Mouse (Mus musculus) right cerebral cortex, postnatal 14 days (tissue): ENCODE measurements at regions not wholly inside any gene's neighbourhood (a gene's known extent, or its start where the extent isn't known, plus 50 kb on each side); places are given as distances from the start of the nearest gene placed in this dataset.

ENCODE experiments used
- DNase-seq: peaks from one replicate; pipeline ENCODE4 v3.0.0; 2022

DNA sequence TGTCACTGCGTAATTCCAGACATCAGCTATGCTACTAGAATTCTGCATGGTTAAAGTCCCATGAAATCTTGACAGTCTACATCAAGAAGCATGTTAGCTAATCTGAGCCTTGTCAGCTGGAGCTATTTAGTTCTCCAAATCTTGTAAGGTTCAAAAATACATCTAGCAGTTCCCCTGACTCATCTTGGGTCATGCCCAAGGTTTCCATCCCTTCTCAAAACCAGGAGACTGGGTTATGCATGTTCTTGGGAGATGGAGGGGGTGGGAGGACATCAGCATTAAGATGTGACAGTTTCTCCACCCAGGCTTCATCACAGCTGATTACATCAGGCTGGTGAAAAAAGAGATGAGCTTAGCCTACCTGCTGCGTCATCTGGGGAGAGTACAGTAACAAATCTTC is 495.3 kb upstream of the 4930452B06Rik start:
- no peak for DNase-seq

DNA sequence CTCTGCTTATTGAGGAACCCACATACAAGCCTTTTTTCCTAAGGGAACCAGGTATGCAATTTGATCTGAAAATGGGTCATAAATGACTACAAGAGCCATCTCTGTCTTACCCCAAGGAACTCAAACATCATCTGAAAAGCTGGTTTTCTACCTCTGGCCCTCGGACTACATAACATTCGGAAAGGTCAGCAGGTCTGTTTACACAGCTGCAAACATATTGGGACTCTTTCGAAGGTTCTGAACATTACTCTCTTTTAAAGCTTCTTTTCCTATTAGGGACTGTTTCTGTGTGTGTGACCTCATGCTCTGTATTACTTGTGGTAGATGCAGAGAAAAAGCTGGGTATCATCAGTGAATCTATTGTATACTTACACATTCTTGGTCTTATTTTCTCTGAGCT is 491.9 kb upstream of the 4930452B06Rik start:
- DNase-seq: no peak

DNA sequence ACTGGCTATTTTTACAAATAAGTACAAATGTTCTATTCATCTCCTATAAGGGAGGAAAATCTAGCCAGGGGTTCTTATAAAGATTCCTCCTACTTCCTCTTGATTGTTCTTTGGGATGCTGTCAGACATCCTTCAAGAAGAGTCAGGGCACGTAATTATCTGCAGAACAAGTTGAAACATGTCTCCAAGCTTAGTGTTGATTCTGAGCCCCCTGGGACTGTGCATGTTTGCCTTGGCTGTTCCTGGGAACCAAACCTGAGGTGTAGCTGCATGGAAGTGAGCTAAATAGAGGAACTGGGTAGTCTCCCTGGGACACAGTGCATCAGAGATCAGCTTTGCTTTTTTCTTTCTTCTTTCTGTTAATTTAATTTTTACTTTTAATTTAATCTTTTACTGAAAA is 484.8 kb upstream of the 4930452B06Rik start:
- DNase-seq: no peak

DNA sequence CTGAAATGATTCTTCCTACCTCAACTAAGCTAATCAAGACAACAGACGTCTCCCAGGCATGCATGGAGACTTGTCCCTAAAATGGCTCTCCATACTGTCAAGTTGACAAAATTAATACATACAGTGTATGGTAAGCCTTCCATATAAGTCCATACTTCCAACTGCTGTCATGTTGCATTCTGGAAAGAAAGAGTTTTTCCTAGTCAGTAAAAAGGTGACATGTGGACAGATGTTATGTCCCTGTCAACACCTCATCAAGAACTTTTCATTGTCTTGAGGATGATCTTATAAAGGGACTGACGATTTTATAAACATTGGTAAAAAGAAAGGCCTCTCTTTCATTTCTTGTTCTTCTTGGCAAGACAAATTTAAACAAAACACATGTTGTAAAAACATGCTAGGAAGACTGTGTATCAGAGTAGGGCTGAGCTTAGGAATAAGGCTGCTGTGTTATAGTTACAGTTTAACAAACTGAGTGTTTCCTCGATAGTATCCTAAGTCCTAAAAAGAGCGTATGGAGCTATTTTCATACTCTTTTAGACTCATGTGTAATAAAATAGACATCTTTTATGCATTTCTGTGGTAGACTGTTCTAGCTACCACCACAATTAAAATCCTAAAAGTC is 480.7 kb upstream of the 4930452B06Rik start:
- DNase-seq: no peak

DNA sequence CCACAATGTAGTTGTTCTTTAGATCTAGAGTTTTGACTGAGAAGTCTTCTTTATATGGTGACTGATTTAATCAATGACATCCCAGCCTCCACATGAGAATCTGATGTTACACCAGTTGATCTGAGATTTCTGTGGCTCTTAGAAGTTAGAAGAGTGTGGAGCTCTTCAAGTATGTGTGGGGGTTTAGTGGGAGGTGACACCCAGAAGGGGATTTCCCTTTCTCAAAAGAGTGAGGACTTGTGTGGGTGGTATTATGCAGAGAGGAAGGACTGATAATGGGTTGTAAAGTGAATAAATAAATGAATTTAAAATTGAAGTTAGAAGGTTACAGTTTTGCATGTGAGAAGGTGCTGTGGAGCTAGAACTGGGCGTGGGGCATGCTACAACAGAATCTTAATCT is 439.7 kb upstream of the 4930452B06Rik start:
- DNase-seq: no peak

GRCm38 (mm10) chr14:9089625-9090326 is 423.7 kb upstream of the 4930452B06Rik start:
- DNase-seq: peak; percentile 13

DNA sequence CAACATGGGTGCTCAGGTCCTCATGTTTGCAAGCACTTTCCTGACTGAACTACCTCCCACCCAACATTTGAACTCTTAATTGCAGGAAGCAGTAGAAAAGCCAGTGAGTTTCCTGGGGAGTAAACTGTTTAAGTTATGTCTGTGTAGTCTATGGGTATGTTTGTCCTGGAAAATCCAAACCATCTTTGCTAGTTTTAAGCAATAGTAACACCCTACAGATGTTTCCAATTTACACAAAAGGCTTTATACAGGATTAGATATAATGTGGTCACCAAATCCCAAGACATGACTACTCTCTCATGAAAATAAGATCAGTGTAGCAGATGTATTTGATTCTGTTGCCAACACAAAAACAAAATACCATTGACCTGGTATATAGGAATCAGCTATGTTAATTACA is 421.1 kb upstream of the 4930452B06Rik start:
- DNase-seq: no peak

GRCm38 (mm10) chr14:9079632-9080031 is 413.6 kb upstream of the 4930452B06Rik start:
- no peak for DNase-seq

DNA sequence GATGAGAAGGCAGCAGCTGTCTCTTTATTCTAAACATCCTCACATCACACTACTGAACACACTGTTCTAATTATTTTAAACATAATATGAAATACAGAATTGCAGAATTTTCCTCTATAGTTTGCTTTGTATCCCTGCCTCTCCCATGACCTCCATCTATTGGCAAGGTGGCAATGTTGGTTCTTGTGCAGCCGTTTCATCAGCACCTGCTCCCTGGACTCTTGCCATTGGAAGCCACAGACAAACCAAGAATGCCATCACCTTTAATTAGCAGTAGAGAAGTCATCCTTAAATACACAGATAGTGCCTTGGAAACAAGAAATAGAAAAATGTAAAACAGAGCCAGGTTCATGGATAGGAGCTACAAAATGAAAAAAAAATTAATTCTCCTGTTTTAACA is 413.0 kb upstream of the 4930452B06Rik start:
- DNase-seq: no peak

GRCm38 (mm10) chr14:9071176-9071575 is 405.1 kb upstream of the 4930452B06Rik start:
- DNase-seq: peak; percentile 13

GRCm38 (mm10) chr14:9060058-9060457 is 394.0 kb upstream of the 4930452B06Rik start:
- DNase-seq: no peak

- DNase-seq: no peak
Measured at GRCm38 (mm10) chr14:9028811-9029210, 362.8 kb upstream of the 4930452B06Rik start.

DNA sequence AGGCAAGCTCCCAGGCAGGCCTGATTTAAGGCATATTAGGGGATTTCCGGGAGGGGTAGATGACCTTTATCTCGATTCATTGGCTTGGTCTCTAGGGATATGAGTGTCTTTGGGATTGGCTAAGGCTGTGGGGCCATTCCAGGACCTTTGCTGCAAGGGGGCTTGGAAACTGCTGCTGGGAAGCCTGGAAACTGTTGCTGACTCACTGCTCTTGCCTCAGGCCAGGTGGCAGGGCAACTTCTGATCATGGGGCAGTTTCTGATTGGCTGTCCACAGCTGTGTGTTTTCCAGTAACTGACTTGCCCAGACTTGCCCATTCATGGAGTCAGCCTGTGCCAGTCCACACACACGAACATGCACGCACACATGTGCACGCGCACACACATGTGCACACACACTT is 349.8 kb upstream of the 4930452B06Rik start:
- no peak for DNase-seq

DNA sequence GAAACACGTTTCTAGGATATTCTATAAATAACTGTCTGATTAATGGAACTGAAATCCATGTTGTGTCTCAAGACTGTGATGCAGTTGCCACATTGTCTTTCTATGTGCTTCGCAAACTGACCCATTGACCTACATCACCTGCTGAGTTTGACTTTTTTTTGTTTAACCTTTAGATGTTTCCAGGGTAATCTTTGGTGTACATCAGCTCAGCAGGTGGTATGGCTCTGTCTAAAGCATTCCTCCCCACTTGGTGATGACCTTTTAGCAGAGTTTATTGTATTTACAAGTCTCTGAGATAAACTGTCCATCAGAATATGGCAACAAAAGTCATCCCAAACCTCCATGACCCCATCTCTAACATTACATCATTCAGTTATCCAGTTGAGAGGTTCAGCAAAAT is 337.0 kb upstream of the 4930452B06Rik start:
- no peak for DNase-seq

DNA sequence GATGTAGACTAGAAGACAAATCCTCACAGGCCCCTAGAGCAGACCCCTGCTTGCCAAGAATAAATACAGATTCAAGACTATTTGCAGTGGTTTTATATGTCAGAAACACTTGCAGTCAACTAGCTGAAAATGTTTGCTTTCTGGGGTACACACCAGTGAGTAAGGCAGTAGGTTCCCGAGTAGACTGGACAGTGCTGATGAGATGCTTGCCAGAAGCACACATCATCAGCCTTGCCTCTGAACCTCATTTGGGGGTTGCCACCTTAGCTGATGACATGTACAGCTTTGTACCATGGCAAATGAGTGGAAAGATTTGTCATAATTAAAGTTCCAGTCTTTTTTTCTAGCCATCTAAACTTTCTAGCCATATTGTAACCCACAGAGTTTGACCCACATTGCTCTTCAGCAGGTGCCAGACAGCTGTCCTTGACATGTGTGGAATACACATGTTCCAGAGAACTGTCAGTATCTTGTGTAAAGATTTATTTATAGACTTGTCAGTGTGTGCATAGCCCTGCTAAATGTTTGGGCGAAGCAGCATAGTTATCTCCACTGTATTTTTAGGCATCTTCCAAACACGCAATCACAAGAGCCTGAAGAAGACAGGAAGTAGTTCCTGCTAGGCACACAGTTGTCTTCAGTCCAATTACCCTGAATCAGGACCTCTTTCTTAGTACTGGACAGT is 334.5 kb upstream of the 4930452B06Rik start:
- DNase-seq: no peak

DNA sequence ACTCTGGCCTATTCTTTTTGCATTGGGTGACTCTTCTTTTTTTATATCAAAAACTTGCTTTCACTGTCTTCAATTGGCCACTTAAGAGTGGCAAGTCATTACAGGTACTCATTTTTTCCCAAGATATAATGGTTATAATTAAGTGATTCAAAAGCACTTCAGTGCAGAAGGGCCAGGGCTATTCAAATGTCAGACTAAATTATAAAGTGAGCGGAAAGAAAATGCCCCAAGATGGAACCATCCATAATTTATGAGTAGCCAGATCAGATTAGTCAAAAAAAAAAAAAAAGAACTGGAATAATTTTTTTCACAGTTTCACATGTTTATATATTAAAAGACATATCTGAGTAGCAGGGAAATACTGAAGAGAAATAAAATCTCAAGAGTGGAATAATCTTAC is 333.8 kb upstream of the 4930452B06Rik start:
- DNase-seq: no peak

- no peak for DNase-seq
Measured at GRCm38 (mm10) chr14:8993421-8993820, 327.4 kb upstream of the 4930452B06Rik start.

DNA sequence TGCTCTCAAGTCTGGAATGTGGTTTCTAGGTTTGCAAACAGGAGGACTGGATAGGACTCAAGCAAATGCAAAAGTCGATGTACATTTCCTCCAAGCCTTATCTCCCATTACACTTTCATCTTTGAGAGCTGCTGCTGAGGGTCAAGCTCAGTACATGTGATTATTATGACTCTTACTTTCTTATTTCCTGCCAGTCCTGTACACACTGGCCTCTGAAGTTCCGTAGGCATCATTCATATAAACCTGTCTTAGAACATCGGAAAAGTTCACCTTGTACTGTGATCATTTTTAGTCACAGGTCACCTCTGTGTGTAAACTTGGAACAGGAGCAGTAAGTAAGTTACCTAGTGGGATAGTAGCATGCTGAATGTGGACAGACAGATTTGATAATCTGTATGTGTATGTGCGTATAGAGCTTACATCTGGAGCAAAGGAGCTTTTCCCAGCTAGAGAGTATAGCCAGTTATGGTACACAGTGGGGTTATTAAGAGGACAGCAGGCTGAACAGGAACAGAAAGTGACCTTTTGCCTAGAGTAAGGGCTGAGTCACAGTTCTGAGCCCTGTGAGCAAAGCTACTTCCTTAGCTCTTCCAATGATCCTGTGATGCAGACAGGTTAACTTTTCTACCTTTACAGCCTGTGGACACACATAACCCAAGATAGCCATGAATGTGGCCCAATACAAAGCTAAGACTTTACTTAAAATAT is 319.2 kb upstream of the 4930452B06Rik start:
- no peak for DNase-seq

DNA sequence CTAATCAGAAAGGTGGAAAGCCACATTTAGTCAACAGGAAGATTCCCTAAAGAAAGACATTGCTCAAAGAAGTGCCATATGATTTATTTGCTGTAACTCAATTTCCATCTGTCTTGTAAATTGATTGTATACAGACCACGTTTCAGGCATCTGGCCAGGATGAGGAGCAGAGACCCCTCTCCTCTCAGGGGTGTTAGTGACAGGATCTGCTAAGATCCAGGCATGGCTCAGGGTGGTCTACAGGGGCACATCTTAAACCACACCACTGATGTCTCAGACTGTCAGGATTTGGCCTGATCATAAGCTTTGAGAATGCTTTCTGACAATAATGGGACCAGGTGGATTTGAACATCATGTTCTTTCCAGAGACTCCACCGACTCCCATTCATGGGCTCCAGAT is 295.5 kb upstream of the 4930452B06Rik start:
- DNase-seq: no peak

DNA sequence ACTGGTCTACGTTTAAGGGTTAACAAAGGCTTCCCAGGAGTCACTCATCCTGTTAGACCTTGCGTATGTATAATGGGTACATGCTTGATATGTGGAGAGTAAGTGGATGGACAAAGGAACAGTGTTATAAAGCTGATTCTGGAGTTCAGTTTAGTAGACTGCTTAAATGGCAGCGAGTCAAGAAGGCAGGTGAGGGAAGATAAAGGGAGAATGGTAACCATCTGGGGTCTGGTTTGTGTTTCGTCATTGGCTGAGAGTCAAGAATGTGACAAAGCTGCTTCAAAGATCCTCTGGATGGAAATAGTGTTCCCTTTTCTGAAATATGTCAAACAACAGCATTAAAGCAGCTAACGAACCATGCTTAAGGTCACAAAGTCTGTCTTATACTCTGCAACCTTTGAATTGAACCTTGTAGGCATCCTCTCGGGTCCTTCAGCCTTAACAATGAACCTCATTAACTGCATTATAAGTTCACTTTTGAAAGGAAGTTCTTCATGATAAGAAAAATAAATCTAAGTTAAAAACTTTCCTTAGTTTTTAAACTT is 286.9 kb upstream of the 4930452B06Rik start:
- no peak for DNase-seq

- DNase-seq: no peak
Measured at GRCm38 (mm10) chr14:8948751-8949150, 282.7 kb upstream of the 4930452B06Rik start.

DNA sequence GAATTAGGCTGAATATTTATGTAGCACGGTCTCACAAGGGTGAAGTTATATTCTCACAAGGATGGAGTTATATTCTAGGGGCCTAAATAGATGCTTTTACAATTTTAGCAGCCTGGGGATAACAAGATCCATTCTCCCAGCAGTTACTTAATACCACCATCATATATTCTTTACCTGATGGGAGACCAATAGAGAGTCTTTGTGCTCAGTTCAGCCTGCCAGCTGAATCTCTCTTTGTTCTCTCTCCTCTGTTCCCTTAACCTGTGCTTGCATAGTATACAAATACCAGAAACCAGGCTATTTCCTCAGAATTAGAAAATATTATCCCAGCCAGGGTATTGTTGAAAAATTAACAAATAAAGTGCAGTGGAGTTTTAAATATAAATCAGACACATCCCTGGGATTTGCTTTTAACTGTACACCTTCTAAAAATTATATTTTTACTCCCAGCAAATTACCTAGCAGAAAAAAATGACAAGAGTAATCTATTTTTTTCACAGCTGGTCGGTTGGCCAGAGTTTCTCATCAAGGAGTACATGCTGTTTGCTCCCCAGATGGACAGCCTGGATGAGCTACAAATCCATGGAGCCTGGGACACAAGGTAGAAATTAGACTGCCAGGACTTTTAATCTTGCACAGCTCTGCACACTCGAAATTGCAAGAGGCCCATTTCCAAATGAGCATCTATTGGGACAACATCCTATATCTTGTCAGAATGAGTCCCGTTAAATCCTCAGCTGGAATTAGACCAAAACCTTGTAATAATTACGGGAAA is 281.0 kb upstream of the 4930452B06Rik start:
- no peak for DNase-seq

GRCm38 (mm10) chr14:8935121-8935520 is 269.1 kb upstream of the 4930452B06Rik start:
- DNase-seq: peak; percentile 43
